ENCODE assay signal across 17 mouse cellular contexts in genomic region chr11:65435699-65436161, GRCm38 (mm10).
A peak's percentile ranks its signal among the peaks of the same experiment; 100 is the strongest.
DNase-seq lines count a peak whose midpoint lies in the region; ATAC-seq and TF ChIP-seq lines count a peak whose summit lies in the region.
"Had no signal": no experiment of that assay in that cellular context is flagged by ENCODE, and none has a peak within 500 bp of the region (broad histone marks: within the 10 kb centered on the region; RNA-seq: fewer than 3 reads in every experiment).

No protein-coding gene starts in this region.

- no peaks in the 10 kb centered on the region for H3K27me3 ChIP-seq in forebrain, embryonic 16.5 days (replicated peaks; ENCODE audit: control insufficient read depth, insufficient read depth, low read length)
- H3K27me3 ChIP-seq in forebrain, embryonic 11.5 days (ENCODE audit: control insufficient read depth, insufficient read depth, low read length) = no peaks in the 10 kb centered on the region
- H3K27me3 ChIP-seq in midbrain, postnatal 0 days (ENCODE audit: insufficient read depth, low read length) = no peaks in the 10 kb centered on the region
- no peaks in the 10 kb centered on the region for H3K27me3 ChIP-seq in midbrain, embryonic 15.5 days (replicated peaks)
- H3K27me3 ChIP-seq: limb, embryonic 15.5 days had no signal

- H3K4me1 ChIP-seq in forebrain, embryonic 16.5 days (replicated peaks; ENCODE audit: control insufficient read depth, insufficient read depth, low read length) = peaks cover 2% of the 10 kb centered on the region; the same call in 1 of the 2 replicates
- H3K4me1 ChIP-seq in forebrain, embryonic 11.5 days (replicated peaks; ENCODE audit: control insufficient read depth, insufficient read depth, low read length) = no peaks in the 10 kb centered on the region
- no peaks in the 10 kb centered on the region for H3K4me1 ChIP-seq in midbrain, postnatal 0 days (ENCODE audit: insufficient read depth, low read length)
- no peaks in the 10 kb centered on the region for H3K4me1 ChIP-seq in midbrain, embryonic 15.5 days
- H3K4me1 ChIP-seq: limb, embryonic 15.5 days had no signal

- intact Hi-C loops in left cerebral cortex, postnatal 36 days (cut with DNase I) = no loop called here

- DNase-seq in forebrain, embryonic 11.5 days (ENCODE audit: low spot score) = no peak
- DNase-seq in midbrain, postnatal 0 days (ENCODE audit: low spot score) = peak; percentile 73
- peak; percentile 39 for DNase-seq in forelimb bud, embryonic 11.5 days (ENCODE audit: low read depth, low spot score)
- DNase-seq in left cerebral cortex, postnatal 36 days (ENCODE audit: low spot score in 2 of 2) = no peak
- DNase-seq in ovary, postnatal 10 days (ENCODE audit: low spot score) = no peak
- DNase-seq: adrenal gland, adult 2 months; embryo, embryonic 11 days; heart, postnatal 14 days; kidney, adult 11 months; kidney, postnatal 36 days; lung, adult 18-20 months; right cerebral cortex, postnatal 25 days; thymus, postnatal 25 days had no signal

- no peak overlapping the region for H3K4me2 ChIP-seq in forebrain, embryonic 16.5 days (ENCODE audit: low read length)
- H3K4me2 ChIP-seq in forebrain, embryonic 11.5 days (ENCODE audit: low read depth, low read length, severe bottlenecking) = no peak overlapping the region
- no peak overlapping the region for H3K4me2 ChIP-seq in midbrain, postnatal 0 days (ENCODE audit: low read depth, low read length, poor library complexity, severe bottlenecking)
- no peak overlapping the region for H3K4me2 ChIP-seq in midbrain, embryonic 15.5 days
- H3K4me2 ChIP-seq: limb, embryonic 15.5 days had no signal

- no peak overlapping the region for H3K9ac ChIP-seq in forebrain, embryonic 16.5 days (replicated peaks; ENCODE audit: low read depth, low read length)
- H3K9ac ChIP-seq in forebrain, embryonic 11.5 days (ENCODE audit: low read length) = no peak overlapping the region
- H3K9ac ChIP-seq in midbrain, postnatal 0 days (replicated peaks; ENCODE audit: low read length, poor library complexity, severe bottlenecking) = no peak overlapping the region
- H3K9ac ChIP-seq in midbrain, embryonic 15.5 days = no peak overlapping the region
- H3K9ac ChIP-seq: limb, embryonic 15.5 days had no signal

- peak; percentile 52; the same call in 1 of the 2 replicates for ATAC-seq in forebrain, embryonic 16.5 days
- no peak for ATAC-seq in forebrain, embryonic 11.5 days (replicated peaks; ENCODE audit: low FRiP score)
- no peak for ATAC-seq in midbrain, postnatal 0 days (ENCODE audit: low FRiP score)
- ATAC-seq in midbrain, embryonic 15.5 days (replicated peaks) = no peak
- ATAC-seq in megakaryocyte-erythroid progenitor cell, adult 5-6 weeks (replicated peaks; ENCODE audit: low FRiP score, low TSS enrichment, poor library complexity, severe bottlenecking) = no peak

- H3K27ac ChIP-seq in forebrain, embryonic 16.5 days (ENCODE audit: low read length) = no peak overlapping the region
- no peak overlapping the region for H3K27ac ChIP-seq in forebrain, embryonic 11.5 days (ENCODE audit: low read depth, low read length)
- H3K27ac ChIP-seq in midbrain, postnatal 0 days (ENCODE audit: low read depth, low read length) = no peak overlapping the region
- H3K27ac ChIP-seq in midbrain, embryonic 15.5 days = no peak overlapping the region
- H3K27ac ChIP-seq: limb, embryonic 15.5 days had no signal

- no peak for TF ChIP-seq CTCF in midbrain, postnatal 0 days (IDR thresholded peaks at IDR 0.05)

- no peaks in the 10 kb centered on the region for H3K9me3 ChIP-seq in forebrain, embryonic 16.5 days (ENCODE audit: control insufficient read depth, low read length)
- no peaks in the 10 kb centered on the region for H3K9me3 ChIP-seq in forebrain, embryonic 11.5 days (ENCODE audit: control insufficient read depth, low read length)
- no peaks in the 10 kb centered on the region for H3K9me3 ChIP-seq in midbrain, postnatal 0 days (ENCODE audit: low read length)
- H3K9me3 ChIP-seq in midbrain, embryonic 15.5 days = no peaks in the 10 kb centered on the region
- H3K9me3 ChIP-seq: limb, embryonic 15.5 days had no signal

- no peak overlapping the region for H3K4me3 ChIP-seq in forebrain, embryonic 16.5 days (replicated peaks; ENCODE audit: low read length)
- H3K4me3 ChIP-seq in forebrain, embryonic 11.5 days (ENCODE audit: low read depth, low read length) = no peak overlapping the region
- no peak overlapping the region for H3K4me3 ChIP-seq in midbrain, postnatal 0 days (ENCODE audit: low read depth, low read length)
- no peak overlapping the region for H3K4me3 ChIP-seq in midbrain, embryonic 15.5 days
- H3K4me3 ChIP-seq: limb, embryonic 15.5 days had no signal

- WGBS in forebrain, embryonic 16.5 days = 46% methylated on average over 4 of the region's 4 CpGs
- 75% methylated on average over 4 of the region's 4 CpGs for WGBS in forebrain, embryonic 11.5 days
- 79% methylated on average over 4 of the region's 4 CpGs for WGBS in midbrain, postnatal 0 days
- WGBS in midbrain, embryonic 15.5 days = 81% methylated on average over 4 of the region's 4 CpGs

- H3K36me3 ChIP-seq in forebrain, embryonic 16.5 days (ENCODE audit: control insufficient read depth, insufficient read depth) = no peaks in the 10 kb centered on the region
- no peaks in the 10 kb centered on the region for H3K36me3 ChIP-seq in forebrain, embryonic 11.5 days (ENCODE audit: control insufficient read depth, insufficient read depth, low read length)
- no peaks in the 10 kb centered on the region for H3K36me3 ChIP-seq in midbrain, postnatal 0 days (ENCODE audit: insufficient read depth, low read length)
- no peaks in the 10 kb centered on the region for H3K36me3 ChIP-seq in midbrain, embryonic 15.5 days (replicated peaks)
- H3K36me3 ChIP-seq: limb, embryonic 15.5 days had no signal

Comparison
In these comparisons a context has a peak if more than half of its experiments do, and no peak if none do; other contexts are left out.
1. DNase-seq: peak in midbrain, postnatal 0 days (single experiment) and forelimb bud, embryonic 11.5 days (single experiment); none in forebrain, embryonic 11.5 days (single experiment), left cerebral cortex, postnatal 36 days (0 of 2) and ovary, postnatal 10 days (single experiment).